Mouse (Mus musculus): Measurements from ENCODE around the gene Pon1. TPM values are rescaled to one million over a fixed set of nuclear protein-coding genes. Genes with fewer than 3 reads are reported as not detected.

The Pon1 gene
- total and polyA plus RNA-seq, 3 experiments: 0.63 to 3.7 TPM; not detected in 1

DNA sequence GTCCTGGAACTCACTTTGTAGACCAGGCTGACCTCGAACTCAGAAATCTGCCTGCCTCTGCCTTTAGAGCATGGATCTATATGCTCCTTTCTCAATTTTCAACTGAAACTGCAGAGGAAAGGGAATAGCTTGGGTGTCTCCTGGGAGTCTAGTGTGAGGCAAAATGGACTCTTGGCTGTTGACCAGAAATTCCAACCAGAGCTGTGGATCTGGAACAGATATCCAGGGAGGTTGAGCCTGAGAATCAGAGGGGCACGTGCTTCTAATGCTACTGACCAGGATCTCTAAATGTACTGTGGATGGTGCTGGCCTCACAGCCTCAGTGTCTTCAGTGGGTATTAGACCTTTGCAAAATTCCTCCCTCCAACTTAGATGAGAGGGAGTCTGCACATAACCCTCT, 43.8 kb downstream of the Pon1 start:
- no peak for TF ChIP-seq EP300 (IDR thresholded peaks at IDR 0.05; ENCODE audit: insufficient read depth, low read depth, low read length)
- TF ChIP-seq CTCF (IDR thresholded peaks at IDR 0.05): no peak
- TF ChIP-seq POLR2A (IDR thresholded peaks at IDR 0.05; ENCODE audit: insufficient read depth, low read depth, low read length): no peak
- intact Hi-C loops (cut with DNase I): no loop called here
- H3K4me1 ChIP-seq (ENCODE audit: control insufficient read depth, insufficient read depth, low read length): no peaks in the 10 kb centered on the region; the same call in 1 of the 2 replicates
- 54% methylated on average over 2 of the region's 2 CpGs for WGBS
- no peak overlapping the region for H3K9ac ChIP-seq (ENCODE audit: low read depth, low read length)
- peaks cover 2% of the 10 kb centered on the region; the same call in 1 of the 2 replicates for H3K36me3 ChIP-seq (ENCODE audit: control insufficient read depth, insufficient read depth, low read length)
- no peak overlapping the region for H3K4me3 ChIP-seq
- no peak overlapping the region for H3K27ac ChIP-seq
- H3K79me2 ChIP-seq (replicated peaks; ENCODE audit: control insufficient read depth, insufficient read depth, low read length): no peaks in the 10 kb centered on the region
- DNase-seq: no peak
- H3K27me3 ChIP-seq (ENCODE audit: control insufficient read depth, insufficient read depth, low read length): no peaks in the 10 kb centered on the region

GRCm38 (mm10) chr6:5147488-5148142, 46.1 kb downstream of the Pon1 start:
- Histone ChIP-seq H3K27me3 (ENCODE audit: control insufficient read depth, insufficient read depth, low read length) (no peaks in the 10 kb centered on the region), H3K4me1 (ENCODE audit: control insufficient read depth, insufficient read depth, low read length) (no peaks in the 10 kb centered on the region; the same call in 1 of the 2 replicates), H3K4me3 (no peak overlapping the region), H3K79me2 (replicated peaks; ENCODE audit: control insufficient read depth, insufficient read depth, low read length) (no peaks in the 10 kb centered on the region), H3K27ac (no peak overlapping the region), H3K9ac (ENCODE audit: low read depth, low read length) (no peak overlapping the region), H3K36me3 (ENCODE audit: control insufficient read depth, insufficient read depth, low read length) (peaks cover 2% of the 10 kb centered on the region; the same call in 1 of the 2 replicates)
- 73% methylated on average over 13 of the region's 13 CpGs for WGBS
- TF ChIP-seq EP300 (IDR thresholded peaks at IDR 0.05; ENCODE audit: insufficient read depth, low read depth, low read length) (no peak), POLR2A (IDR thresholded peaks at IDR 0.05; ENCODE audit: insufficient read depth, low read depth, low read length) (no peak), CTCF (IDR thresholded peaks at IDR 0.05) (no peak)
- intact Hi-C loops (cut with DNase I): no loop called here
- DNase-seq: no peak

DNA sequence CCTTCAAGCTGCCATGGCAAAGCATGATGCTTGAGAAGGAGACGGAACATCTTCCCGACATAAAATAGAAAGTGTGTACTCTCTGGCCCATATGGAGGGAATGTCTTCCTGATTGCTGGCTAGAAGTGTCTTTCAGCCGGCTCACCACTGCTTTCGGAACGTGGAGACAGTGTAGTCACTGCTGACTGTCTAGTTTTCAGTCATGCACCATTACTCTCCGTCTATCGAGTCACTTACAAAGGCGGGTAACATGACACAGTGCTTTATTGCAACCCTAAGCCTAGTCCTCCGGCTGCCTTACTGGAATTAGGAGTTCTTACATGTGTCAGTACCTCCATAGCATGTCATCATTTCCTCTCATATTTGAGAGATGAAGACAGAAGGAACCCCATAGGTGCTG, 54.1 kb downstream of the Pon1 start:
- H3K27me3 ChIP-seq (ENCODE audit: control insufficient read depth, insufficient read depth, low read length): no peaks in the 10 kb centered on the region
- no peaks in the 10 kb centered on the region for H3K79me2 ChIP-seq (replicated peaks; ENCODE audit: control insufficient read depth, insufficient read depth, low read length)
- no peaks in the 10 kb centered on the region for H3K36me3 ChIP-seq (ENCODE audit: control insufficient read depth, insufficient read depth, low read length)
- H3K9ac ChIP-seq (ENCODE audit: low read depth, low read length): no peak overlapping the region
- H3K4me1 ChIP-seq (ENCODE audit: control insufficient read depth, insufficient read depth, low read length): no peaks in the 10 kb centered on the region
- H3K4me3 ChIP-seq: no peak overlapping the region
- intact Hi-C loops (cut with DNase I): no loop called here
- DNase-seq: no peak
- whole genome bisulfite sequencing: 94% methylated on average over 9 of the region's 9 CpGs
- no peak overlapping the region for H3K27ac ChIP-seq
- no peak for TF ChIP-seq POLR2A (IDR thresholded peaks at IDR 0.05; ENCODE audit: insufficient read depth, low read depth, low read length)
- TF ChIP-seq CTCF (IDR thresholded peaks at IDR 0.05): no peak
- no peak for TF ChIP-seq EP300 (IDR thresholded peaks at IDR 0.05; ENCODE audit: insufficient read depth, low read depth, low read length)

DNA sequence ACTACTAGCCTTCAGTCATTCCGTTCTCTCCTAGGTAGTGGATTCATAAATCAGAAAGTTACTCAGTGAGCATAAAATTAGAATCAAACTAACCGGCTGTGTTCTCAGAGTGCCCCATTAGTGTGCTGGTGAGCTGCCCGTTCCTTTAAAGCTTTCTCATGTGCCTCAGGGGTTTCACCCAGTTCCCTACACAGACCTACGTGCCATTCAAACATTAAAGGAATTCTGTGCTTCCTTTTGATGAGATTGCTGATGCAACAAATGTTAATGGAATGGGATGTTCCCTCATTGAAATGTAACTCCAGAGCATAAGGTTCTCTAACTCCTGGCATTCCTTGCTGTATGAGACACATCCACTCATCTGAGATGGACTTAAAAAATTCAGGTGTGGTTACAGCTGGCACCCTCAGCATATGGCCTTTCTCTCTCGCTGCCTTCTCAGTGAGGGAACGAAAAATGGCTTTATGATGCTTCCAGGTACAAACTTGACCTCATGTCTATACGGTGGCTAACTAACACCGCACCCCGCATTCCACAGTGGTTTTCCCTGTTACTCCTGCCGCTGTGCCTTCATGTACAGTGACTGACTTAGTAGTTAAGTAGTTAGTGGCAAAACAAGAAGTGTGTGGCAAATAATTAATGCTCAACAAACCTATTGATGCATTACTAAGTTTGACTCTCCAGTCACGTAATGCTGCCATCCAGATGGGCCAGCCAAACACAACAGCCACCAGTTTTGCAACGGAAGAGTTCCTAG, 54.7 kb downstream of the Pon1 start:
- Histone ChIP-seq H3K27me3 (ENCODE audit: control insufficient read depth, insufficient read depth, low read length) (no peaks in the 10 kb centered on the region), H3K36me3 (ENCODE audit: control insufficient read depth, insufficient read depth, low read length) (no peaks in the 10 kb centered on the region), H3K4me1 (ENCODE audit: control insufficient read depth, insufficient read depth, low read length) (no peaks in the 10 kb centered on the region), H3K9ac (ENCODE audit: low read depth, low read length) (no peak overlapping the region), H3K79me2 (replicated peaks; ENCODE audit: control insufficient read depth, insufficient read depth, low read length) (no peaks in the 10 kb centered on the region), H3K27ac (no peak overlapping the region), H3K4me3 (no peak overlapping the region)
- 95% methylated on average over 12 of the region's 12 CpGs for WGBS
- DNase-seq: no peak
- no peak for TF ChIP-seq EP300 (IDR thresholded peaks at IDR 0.05; ENCODE audit: insufficient read depth, low read depth, low read length)
- no peak for TF ChIP-seq CTCF (IDR thresholded peaks at IDR 0.05)
- TF ChIP-seq POLR2A (IDR thresholded peaks at IDR 0.05; ENCODE audit: insufficient read depth, low read depth, low read length): no peak
- intact Hi-C loops (cut with DNase I): no loop called here

GRCm38 (mm10) chr6:5136046-5136445, 57.7 kb downstream of the Pon1 start:
- no peaks in the 10 kb centered on the region for H3K36me3 ChIP-seq (ENCODE audit: control insufficient read depth, insufficient read depth, low read length)
- no peaks in the 10 kb centered on the region for H3K27me3 ChIP-seq (ENCODE audit: control insufficient read depth, insufficient read depth, low read length)
- no peaks in the 10 kb centered on the region for H3K79me2 ChIP-seq (replicated peaks; ENCODE audit: control insufficient read depth, insufficient read depth, low read length)
- H3K4me3 ChIP-seq: no peak overlapping the region
- H3K4me1 ChIP-seq (ENCODE audit: control insufficient read depth, insufficient read depth, low read length): no peaks in the 10 kb centered on the region
- H3K27ac ChIP-seq: no peak overlapping the region
- TF ChIP-seq POLR2A (IDR thresholded peaks at IDR 0.05; ENCODE audit: insufficient read depth, low read depth, low read length) (no peak), EP300 (IDR thresholded peaks at IDR 0.05; ENCODE audit: insufficient read depth, low read depth, low read length) (no peak), CTCF (IDR thresholded peaks at IDR 0.05) (no peak)
- H3K9ac ChIP-seq (ENCODE audit: low read depth, low read length): no peak overlapping the region
- intact Hi-C loops (cut with DNase I): no loop called here
- 89% methylated on average over 6 of the region's 6 CpGs for WGBS
- DNase-seq: no peak

DNA sequence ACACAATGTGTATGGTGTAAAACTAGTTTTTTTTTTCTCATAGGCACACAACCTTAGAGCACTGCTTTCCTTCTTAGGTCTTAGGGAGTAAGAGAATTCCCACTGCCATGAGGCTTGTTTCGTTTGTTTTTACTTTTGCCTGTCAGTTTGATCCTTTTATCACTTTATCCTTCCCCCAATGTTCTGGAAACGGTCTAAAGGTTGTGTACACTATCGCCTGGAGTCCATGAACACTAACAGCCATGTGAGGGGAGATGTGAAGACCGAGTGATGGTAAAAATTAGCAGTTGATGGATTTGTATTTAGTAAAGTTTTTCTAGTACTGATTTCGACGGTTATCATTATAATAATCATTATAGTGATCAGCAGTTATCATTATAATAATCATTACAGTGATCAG, 58.8 kb downstream of the Pon1 start:
- TF ChIP-seq POLR2A (IDR thresholded peaks at IDR 0.05; ENCODE audit: insufficient read depth, low read depth, low read length) (no peak), EP300 (IDR thresholded peaks at IDR 0.05; ENCODE audit: insufficient read depth, low read depth, low read length) (no peak)

More for the DNA sequence above, 58.8 kb downstream of the Pon1 start:
- Histone ChIP-seq H3K36me3 (ENCODE audit: control insufficient read depth, insufficient read depth, low read length) (no peaks in the 10 kb centered on the region), H3K4me1 (ENCODE audit: control insufficient read depth, insufficient read depth, low read length) (no peaks in the 10 kb centered on the region), H3K27ac (no peak overlapping the region), H3K79me2 (replicated peaks; ENCODE audit: control insufficient read depth, insufficient read depth, low read length) (no peaks in the 10 kb centered on the region), H3K4me3 (no peak overlapping the region), H3K27me3 (ENCODE audit: control insufficient read depth, insufficient read depth, low read length) (no peaks in the 10 kb centered on the region), H3K9ac (ENCODE audit: low read depth, low read length) (no peak overlapping the region)
- intact Hi-C loops (cut with DNase I): no loop called here
- 81% methylated on average over 6 of the region's 6 CpGs for WGBS
- DNase-seq: no peak

All from heart, adult 2 months (tissue).